Mouse (Mus musculus) kidney, embryonic 16.5 days (tissue): ENCODE results near the gene Slc26a8. TPM values are rescaled to one million over a fixed set of nuclear protein-coding genes. Genes with fewer than 3 reads are reported as not detected.

Experiments used
- ATAC-seq: fragments of 200-750 bp; cut with Nextera tagmentation; 2 replicates; pipeline ENCODE4 v1.8.0; 2017; ENCODE audit warnings: moderate TSS enrichment; ENCODE audit not compliant: low FRiP score, low TSS enrichment
- H3K27ac ChIP-seq: fragments of 300-500 bp; sonication (generic); 2 replicates; pipeline ENCODE4 v1.5.1; 2014; ENCODE audit warnings: low read length
- H3K27me3 ChIP-seq: fragments of 300-500 bp; sonication (generic); 2 replicates; pipeline ENCODE4 v1.6.1; 2014; ENCODE audit warnings: low read length, control low read depth, mixed read lengths; ENCODE audit not compliant: insufficient read depth
- H3K36me3 ChIP-seq: fragments of 300-500 bp; sonication (generic); 2 replicates; pipeline ENCODE4 v1.6.1; 2014; ENCODE audit warnings: low read length, control low read depth, mixed read lengths; ENCODE audit not compliant: insufficient read depth
- H3K4me1 ChIP-seq: fragments of 300-500 bp; sonication (generic); 2 replicates; pipeline ENCODE4 v1.6.1; 2014; ENCODE audit warnings: low read length, control low read depth, mixed read lengths; ENCODE audit not compliant: insufficient read depth
- H3K4me2 ChIP-seq: fragments of 300-500 bp; sonication (generic); replicated peaks from 2 replicates; pipeline ENCODE4 v1.6.1; 2014; ENCODE audit warnings: low read depth, low read length
- H3K4me3 ChIP-seq: fragments of 300-500 bp; sonication (generic); 2 replicates; pipeline ENCODE4 v1.5.1; 2014; ENCODE audit warnings: mild to moderate bottlenecking, low read length
- H3K9ac ChIP-seq: fragments of 300-500 bp; sonication (generic); replicated peaks from 2 replicates; pipeline ENCODE4 v1.6.1; 2014; ENCODE audit warnings: low read length
- H3K9me3 ChIP-seq: fragments of 300-500 bp; sonication (generic); 2 replicates; pipeline ENCODE4 v1.6.1; 2016; ENCODE audit warnings: low read length, control low read depth
- WGBS: fragments of 180-500 bp; shearing (Covaris S2); extraction: QIAGEN DNeasy Blood & Tissue Kit; methylation state at CpG from one replicate; pipeline ENCODE4 v1.1.7; 2014; 5-methylcytosine and 5-hydroxymethylcytosine counted together
- polyA plus RNA-seq: library from polyadenylated mRNA; unstranded; fragments of >200 nt; fragmentation: Nextera tagmentation; extraction: Ambion mirVana; gene quantifications from 2 replicates; pipeline ENCODE4 v1.2.1, GENCODE M21; 2015

Slc26a8 gene
- polyA plus RNA-seq, 1 experiment from 2014 or later, result 0.46 TPM

GRCm38 (mm10) chr17:28650268-28650667 is 39.8 kb downstream of the Slc26a8 start:
- H3K4me3 ChIP-seq, result no peak overlapping the region
- no peaks in the 10 kb centered on the region for H3K9me3 ChIP-seq
- ATAC-seq, result no peak
- no peaks in the 10 kb centered on the region for H3K36me3 ChIP-seq
- H3K9ac ChIP-seq, result no peak overlapping the region
- no peak overlapping the region for H3K4me2 ChIP-seq
- no peak overlapping the region for H3K27ac ChIP-seq
- no peaks in the 10 kb centered on the region for H3K27me3 ChIP-seq
- H3K4me1 ChIP-seq, result no peaks in the 10 kb centered on the region
- 79% methylated on average over 3 of the region's 3 CpGs for WGBS

GRCm38 (mm10) chr17:28648607-28649370 is 41.2 kb downstream of the Slc26a8 start:
- H3K9ac ChIP-seq, result no peak overlapping the region
- H3K4me2 ChIP-seq, result no peak overlapping the region
- H3K9me3 ChIP-seq, result no peaks in the 10 kb centered on the region
- H3K27me3 ChIP-seq, result no peaks in the 10 kb centered on the region
- no peaks in the 10 kb centered on the region for H3K36me3 ChIP-seq
- ATAC-seq, result 0 out of 2 replicates have a peak, but pooled peaks have one; percentile 15
- no peak overlapping the region for H3K27ac ChIP-seq
- H3K4me3 ChIP-seq, result no peak overlapping the region
- 43% methylated on average over 6 of the region's 6 CpGs for WGBS
- H3K4me1 ChIP-seq, result no peaks in the 10 kb centered on the region

GRCm38 (mm10) chr17:28646221-28646620 is 43.8 kb downstream of the Slc26a8 start:
- H3K9ac ChIP-seq, result no peak overlapping the region
- no peak overlapping the region for H3K4me2 ChIP-seq
- H3K4me3 ChIP-seq, result no peak overlapping the region
- no peaks in the 10 kb centered on the region for H3K27me3 ChIP-seq
- H3K27ac ChIP-seq, result no peak overlapping the region
- H3K36me3 ChIP-seq, result no peaks in the 10 kb centered on the region
- H3K4me1 ChIP-seq, result no peaks in the 10 kb centered on the region
- no peaks in the 10 kb centered on the region for H3K9me3 ChIP-seq
- no peak for ATAC-seq
- 68% methylated on average over 3 of the region's 3 CpGs for WGBS

- no peaks in the 10 kb centered on the region for H3K4me1 ChIP-seq
- H3K4me2 ChIP-seq, result no peak overlapping the region
- H3K27ac ChIP-seq, result no peak overlapping the region
- no peak overlapping the region for H3K4me3 ChIP-seq
- no peaks in the 10 kb centered on the region for H3K9me3 ChIP-seq
- ATAC-seq, result no peak
- WGBS, result 42% methylated on average over 4 of the region's 4 CpGs
- H3K9ac ChIP-seq, result no peak overlapping the region
- H3K36me3 ChIP-seq, result no peaks in the 10 kb centered on the region
- H3K27me3 ChIP-seq, result no peaks in the 10 kb centered on the region
These were observed 45.9 kb downstream of the Slc26a8 start for GRCm38 (mm10) chr17:28644112-28644511.

GRCm38 (mm10) chr17:28643697-28644096 is 46.3 kb downstream of the Slc26a8 start:
- Histone ChIP-seq H3K4me3 (no peak overlapping the region), H3K4me1 (no peaks in the 10 kb centered on the region), H3K27me3 (no peaks in the 10 kb centered on the region), H3K9me3 (no peaks in the 10 kb centered on the region), H3K9ac (no peak overlapping the region), H3K4me2 (no peak overlapping the region), H3K27ac (no peak overlapping the region), H3K36me3 (no peaks in the 10 kb centered on the region)
- WGBS, result 38% methylated on average over 3 of the region's 3 CpGs
- no peak for ATAC-seq

- no peak overlapping the region for H3K4me2 ChIP-seq
- no peaks in the 10 kb centered on the region for H3K9me3 ChIP-seq
- H3K4me3 ChIP-seq, result no peak overlapping the region
- no peak overlapping the region for H3K27ac ChIP-seq
- H3K9ac ChIP-seq, result no peak overlapping the region
- 80% methylated on average over 3 of the region's 3 CpGs for WGBS
- H3K4me1 ChIP-seq, result no peaks in the 10 kb centered on the region
- H3K27me3 ChIP-seq, result no peaks in the 10 kb centered on the region
- no peaks in the 10 kb centered on the region for H3K36me3 ChIP-seq
- no peak for ATAC-seq
These were observed 49.9 kb downstream of the Slc26a8 start for GRCm38 (mm10) chr17:28640113-28640512.

- Histone ChIP-seq H3K4me2 (no peak overlapping the region), H3K36me3 (no peaks in the 10 kb centered on the region), H3K9me3 (no peaks in the 10 kb centered on the region), H3K4me1 (no peaks in the 10 kb centered on the region), H3K9ac (no peak overlapping the region), H3K27me3 (no peaks in the 10 kb centered on the region), H3K4me3 (no peak overlapping the region), H3K27ac (no peak overlapping the region)
- ATAC-seq, result no peak
- WGBS, result 86% methylated on average over 7 of the region's 7 CpGs
These were observed 52.0 kb downstream of the Slc26a8 start for GRCm38 (mm10) chr17:28637711-28638690.

- 78% methylated on average over 5 of the region's 5 CpGs for WGBS
- Histone ChIP-seq H3K4me2 (no peak overlapping the region), H3K4me3 (no peak overlapping the region), H3K36me3 (no peaks in the 10 kb centered on the region), H3K4me1 (no peaks in the 10 kb centered on the region), H3K27ac (no peak overlapping the region), H3K9me3 (no peaks in the 10 kb centered on the region), H3K9ac (no peak overlapping the region), H3K27me3 (no peaks in the 10 kb centered on the region)
- ATAC-seq, result no peak
These were observed 54.2 kb downstream of the Slc26a8 start for GRCm38 (mm10) chr17:28635842-28636241.

GRCm38 (mm10) chr17:28629125-28629524 is 60.9 kb downstream of the Slc26a8 start:
- no peak overlapping the region for H3K4me3 ChIP-seq
- H3K9me3 ChIP-seq, result no peaks in the 10 kb centered on the region
- no peaks in the 10 kb centered on the region for H3K27me3 ChIP-seq
- H3K27ac ChIP-seq, result no peak overlapping the region
- H3K4me2 ChIP-seq, result no peak overlapping the region
- ATAC-seq, result no peak
- whole genome bisulfite sequencing, result 45% methylated on average over 3 of the region's 3 CpGs
- H3K9ac ChIP-seq, result no peak overlapping the region
- peaks cover 7% of the 10 kb centered on the region for H3K4me1 ChIP-seq
- no peaks in the 10 kb centered on the region for H3K36me3 ChIP-seq
